Mouse (Mus musculus) right cerebral cortex, postnatal 4 days (tissue): ENCODE results near the gene Epn2.
"Not testable (repeated sequence)": the region's sequence is repeated elsewhere in the genome, so short reads cannot be mapped to it uniquely, and the experiment has no call there.

Experiments used
- DNase-seq: peaks from one replicate; pipeline ENCODE4 v3.0.0-alpha.2; 2022

Gene Epn2

DNA sequence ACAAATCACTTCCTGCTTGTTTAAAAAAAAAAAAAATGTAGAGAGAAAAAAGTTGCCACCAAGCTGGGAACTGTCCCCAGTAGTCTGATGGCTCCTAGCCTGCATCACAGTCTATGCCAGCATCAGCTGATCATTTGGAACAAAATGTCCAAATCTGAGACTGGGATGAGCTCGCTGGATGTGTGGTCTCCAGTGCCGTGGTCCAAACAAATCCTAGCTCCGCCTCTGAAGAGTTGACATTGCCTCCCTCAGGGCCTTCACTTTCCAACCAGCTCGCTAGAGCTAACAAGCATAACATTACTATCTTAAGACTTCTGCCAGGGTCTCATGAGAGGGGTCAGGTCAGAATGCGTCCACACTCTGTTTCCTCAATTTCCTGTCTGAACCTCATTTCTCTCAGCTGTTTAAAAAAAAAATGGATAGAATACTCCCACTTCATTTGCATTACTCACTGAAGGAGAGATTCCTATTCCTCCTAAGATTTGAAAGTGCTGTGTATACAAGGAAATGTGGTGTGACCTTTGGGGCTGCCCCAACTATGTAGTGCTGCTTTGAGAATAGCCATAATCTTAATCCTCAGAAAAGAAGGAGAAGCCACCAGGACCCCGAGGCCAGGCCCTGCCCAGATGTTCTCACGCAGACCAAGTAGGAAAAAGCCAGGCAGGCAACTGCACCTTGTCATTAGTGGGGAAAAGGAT, 11.2 kb upstream of the Epn2 start:
- no peak for DNase-seq

DNA sequence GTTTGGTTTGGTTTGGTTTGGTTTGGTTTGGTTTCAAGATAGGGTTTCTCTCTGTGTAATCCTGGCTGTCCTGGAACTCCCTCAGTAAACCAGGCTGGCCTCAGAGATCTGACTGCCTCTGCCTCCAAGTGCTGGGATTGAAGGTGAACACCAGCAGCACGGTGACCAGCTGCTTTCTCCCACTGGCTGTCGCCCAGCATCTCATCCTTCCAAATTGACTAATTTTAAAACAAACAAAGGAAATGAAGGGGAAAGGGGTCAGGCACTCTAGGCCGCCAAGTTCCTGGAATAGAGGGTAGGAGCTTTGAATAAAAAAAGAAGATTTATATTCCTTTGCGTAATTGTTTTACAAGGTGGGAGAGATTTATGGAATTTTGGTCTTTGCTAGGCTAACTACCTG, 5.9 kb upstream of the Epn2 start:
- no peak for DNase-seq

DNA sequence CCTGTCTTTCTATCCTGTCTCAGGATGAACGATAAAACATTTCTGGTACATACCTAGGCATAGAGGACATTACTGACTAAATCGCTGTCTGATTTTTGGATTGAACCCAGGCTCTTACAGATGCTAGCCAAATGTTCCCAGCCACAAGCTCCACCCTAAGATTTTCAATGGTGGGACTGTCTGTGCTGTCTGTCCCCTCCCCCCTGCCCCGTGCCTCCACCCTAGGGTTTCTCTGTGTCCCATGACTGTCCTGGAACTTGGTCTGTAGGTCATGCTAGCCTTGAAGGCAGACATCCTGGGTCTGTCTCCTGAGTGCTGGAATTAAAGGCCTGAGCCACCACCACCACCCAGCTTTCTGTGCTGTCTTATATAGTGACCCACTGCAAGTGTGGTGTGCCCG, 5.3 kb upstream of the Epn2 start:
- DNase-seq: no peak

DNA sequence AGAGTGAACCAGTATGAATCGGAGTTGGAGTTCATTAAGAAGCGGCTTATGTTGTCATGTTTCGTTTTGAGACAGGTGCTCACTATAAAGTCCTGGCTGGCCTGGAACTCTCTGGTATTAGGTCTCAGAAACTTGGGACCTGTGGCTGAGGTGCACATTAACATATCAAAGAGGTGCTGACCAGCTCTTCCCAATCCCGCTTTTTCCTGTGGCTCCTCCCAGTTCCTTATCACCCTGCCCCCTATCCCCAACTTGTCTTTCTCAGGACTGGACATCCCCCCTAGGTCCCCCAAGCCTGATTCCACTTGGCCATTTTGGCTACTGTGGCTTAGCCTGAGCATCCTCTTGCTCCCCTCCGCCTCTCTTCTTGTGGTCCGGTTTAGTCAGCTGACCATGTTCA, 4.6 kb upstream of the Epn2 start:
- DNase-seq: no peak

DNA sequence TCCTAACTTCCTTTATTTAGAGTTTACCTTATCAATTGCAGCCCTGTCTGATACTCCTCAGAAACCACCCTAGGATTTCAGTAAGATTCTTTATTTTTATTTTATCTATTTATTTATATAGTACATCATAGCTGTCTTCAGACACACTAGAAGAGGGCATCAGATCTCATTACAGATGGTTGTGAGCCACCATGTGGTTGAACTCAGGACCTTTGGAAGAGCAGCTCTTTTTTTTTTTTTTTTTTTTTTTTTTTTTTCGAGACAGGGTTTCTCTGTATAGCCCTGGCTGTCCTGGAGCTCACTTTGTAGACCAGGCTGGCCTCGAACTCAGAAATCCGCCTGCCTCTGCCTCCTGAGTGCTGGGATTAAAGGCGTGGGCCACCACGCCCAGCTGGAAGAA, 3.3 kb upstream of the Epn2 start:
- DNase-seq: not testable (repeated sequence)

DNA sequence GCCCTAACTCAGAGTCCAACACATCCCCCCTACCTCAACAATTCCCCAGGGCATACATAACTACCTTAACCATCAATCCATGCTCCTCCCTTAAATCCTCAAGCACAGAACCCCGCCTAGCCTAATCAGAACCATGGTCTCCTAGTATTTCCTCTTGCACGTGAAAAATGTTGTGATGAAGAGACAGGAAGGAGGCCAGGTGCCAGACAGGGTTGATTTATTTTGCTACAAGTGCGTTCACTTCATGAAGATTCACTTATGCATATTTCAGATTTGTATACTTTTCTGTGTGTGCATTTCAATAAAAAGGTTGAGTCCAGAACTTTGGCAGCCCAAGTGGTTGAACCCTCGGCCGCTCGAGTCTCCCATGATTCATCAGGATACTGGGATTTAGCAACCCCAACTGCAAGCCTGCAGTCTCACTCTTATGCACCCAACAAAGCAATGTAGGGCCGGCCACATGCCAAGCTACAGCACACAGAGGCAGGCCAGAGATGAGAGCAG, 443 bp upstream of the Epn2 start:
- no peak for DNase-seq

DNA sequence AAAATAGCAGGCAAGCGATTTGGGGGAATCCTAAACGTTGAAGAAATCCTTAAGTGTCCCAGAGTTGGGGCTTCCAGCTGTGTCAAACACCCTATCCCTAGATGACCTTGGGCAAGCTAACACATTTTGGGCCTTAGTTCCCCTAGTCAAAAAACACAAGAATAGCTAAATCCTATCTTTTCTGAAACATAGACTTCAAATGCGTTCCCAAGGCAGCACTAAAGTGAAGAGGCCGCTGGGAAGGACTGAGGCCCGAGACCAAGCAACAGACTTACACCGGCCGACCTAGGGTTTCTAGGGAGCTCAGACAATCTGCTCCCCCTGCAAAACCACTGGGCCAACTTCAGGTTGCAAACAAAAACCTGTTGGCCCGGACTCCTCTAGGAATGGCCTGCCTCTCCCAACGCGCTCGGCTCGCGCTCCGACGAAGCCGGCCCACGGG, 925 bp downstream of the Epn2 start:
- DNase-seq: no peak

DNA sequence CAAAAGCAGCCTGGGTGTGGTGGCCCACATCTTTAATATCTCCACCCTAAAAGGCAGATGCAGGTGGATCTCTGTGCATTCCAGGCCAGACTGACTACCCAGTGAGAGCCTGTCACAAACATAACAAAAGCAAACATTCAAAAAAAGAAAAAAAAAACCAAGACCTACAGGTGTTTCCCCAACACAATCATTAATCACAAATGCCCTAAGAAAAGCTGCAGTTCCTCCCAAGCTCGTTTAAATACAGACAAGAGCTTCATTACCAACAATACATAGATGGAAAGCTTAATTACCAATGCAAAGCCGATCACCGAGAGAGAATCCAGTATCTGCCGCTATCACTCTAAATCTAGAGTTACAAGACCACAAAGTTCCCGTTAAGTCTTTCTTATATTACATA, 1.5 kb downstream of the Epn2 start:
- DNase-seq: no peak

DNA sequence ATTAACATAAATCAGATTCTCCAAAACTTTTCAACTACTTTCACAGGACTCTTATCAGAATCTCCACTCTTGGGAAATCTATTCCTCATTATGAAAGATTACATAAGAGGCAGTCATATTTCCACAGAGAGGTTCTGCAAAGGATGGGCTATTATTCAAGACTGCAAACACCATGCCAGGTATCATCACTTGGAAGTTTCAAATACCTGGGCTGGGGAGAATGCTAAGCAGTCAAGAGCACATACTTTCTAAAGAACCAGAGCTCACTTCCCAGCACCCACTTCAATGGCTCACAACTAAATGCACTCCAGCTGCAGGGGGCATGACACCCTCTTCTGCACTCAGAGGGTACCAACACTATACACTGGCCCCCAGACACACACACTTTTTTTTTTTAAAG, 2.1 kb downstream of the Epn2 start:
- DNase-seq: no peak

DNA sequence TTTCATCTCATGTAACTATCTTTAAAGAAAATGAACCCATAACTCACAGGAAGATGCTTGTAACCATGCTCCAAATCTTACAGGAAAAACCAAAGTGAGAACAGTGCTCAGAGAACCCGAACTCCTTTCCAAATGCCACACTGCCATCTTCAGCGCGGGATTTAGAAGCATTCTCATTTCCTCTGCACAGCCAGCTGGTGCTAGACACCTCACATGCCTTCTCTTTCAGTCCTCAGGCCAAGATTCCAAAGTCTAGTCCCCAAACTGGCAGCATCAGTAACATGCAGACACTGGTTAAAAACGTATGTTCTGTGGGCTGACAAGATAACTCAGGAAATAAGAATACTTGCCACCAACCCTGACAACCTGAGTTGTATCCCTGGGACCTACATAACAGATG, 6.2 kb downstream of the Epn2 start:
- no peak for DNase-seq

DNA sequence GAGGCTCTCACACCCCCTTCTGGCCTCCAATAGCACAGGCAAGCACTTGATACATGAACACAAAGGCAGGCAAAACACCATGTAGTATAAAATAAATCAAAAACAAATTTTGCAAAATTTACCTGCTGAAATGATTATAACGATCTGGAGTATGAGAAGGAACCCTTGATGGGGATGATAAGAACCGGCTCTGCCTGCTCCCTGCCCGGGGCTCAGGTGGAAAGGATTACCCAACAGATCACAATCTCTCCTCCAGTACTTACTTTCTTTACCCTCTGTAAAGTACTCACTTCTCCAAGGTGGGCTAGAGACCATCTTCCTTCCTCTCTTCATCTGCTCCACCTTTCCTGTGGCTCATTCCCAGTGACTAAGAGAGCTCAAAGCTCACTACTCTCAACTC, 8.3 kb downstream of the Epn2 start:
- no peak for DNase-seq

DNA sequence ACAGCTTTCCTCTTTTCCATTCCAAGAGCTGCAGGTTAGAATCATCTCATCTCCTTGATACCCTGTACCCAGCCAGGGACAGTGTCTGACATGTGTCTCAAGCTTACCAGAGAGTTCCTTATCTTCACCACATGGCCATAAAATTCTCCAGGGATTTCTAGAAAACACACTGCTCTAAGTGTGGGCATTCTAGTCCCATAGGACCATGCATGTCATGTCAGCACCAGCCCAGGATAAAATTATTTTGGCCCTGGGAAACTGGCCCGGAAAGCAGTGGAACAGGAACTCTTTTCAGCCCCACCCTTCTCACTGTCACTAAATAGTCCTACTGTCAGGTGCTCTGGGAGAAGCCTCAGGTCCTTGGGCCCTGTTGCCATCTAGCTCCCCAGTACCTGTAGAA, 9.8 kb downstream of the Epn2 start:
- DNase-seq: no peak

DNA sequence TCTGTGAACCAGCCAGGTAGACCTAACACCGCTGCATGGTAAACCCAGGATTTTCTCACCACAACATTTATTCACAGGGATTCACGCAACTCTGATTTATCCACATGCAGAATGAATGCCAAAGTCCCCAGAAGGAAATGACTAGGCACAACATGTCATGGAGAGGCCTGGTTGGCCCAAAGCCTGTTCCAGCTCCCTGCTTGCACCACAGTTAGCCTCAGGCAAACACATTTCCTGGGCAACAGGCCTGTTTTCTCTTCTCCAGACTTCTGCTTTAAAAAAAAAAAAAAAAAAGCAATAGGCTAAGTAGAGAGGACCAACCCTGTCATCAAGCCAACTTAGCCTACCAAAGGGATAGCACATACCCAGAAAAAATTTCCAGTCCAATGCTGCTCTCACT, 14.9 kb downstream of the Epn2 start:
- peak; percentile 19 for DNase-seq

DNA sequence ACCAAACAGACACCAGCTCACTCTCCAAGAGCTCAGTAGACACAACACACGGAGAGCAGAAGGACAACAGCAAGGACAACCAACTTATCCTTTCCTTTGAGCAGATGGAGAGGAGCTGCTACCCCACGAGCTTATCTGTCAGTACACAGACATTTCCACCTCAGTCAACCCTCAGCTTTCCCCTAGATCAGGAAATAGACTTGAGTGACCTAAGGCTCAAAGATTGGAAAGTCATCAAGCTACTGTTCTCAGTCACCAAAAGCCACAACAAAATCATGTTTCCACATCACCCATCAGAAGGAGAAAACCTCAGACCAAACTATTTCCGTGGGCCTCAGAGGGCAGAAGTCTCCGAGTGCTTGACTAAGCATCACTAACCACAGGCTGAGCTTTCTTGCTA, 15.5 kb downstream of the Epn2 start:
- no peak for DNase-seq

DNA sequence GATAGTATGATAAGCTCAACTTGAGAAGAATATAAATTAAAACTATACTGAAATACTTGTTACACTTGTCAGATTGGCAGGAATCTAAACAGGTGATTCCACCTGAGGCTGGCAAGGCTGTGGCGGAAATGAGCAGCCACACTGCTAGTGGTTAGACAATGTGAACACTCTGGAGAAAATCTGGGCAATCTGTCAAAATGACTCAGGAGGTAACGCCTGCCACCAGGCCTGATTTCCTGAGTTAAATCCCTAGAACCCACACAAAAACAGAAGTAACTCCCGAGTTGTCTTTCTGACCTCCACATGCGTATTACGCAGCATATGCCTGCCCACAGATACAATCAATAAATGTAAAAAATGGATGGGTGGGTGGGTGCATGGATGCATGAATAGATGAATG, 17.1 kb downstream of the Epn2 start:
- DNase-seq: no peak

DNA sequence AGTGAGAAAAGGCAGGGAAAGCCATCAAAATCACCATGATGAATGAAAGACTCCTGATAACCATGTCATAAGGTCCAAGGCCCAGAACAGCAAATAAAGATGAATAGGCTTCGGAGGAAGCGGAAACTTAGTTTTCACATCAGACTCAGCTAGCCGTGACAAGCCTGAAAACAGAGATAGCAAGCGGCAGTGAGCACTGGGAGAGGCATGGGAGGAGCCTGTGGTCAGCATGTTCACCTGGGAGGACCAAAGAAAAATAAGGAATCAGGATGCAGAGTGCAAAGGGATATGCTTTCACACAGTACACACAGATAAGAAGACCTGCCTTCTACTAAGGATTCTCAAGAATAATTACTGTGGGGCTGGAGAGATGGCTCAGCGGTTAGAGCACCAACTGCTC, 19.9 kb downstream of the Epn2 start:
- DNase-seq: no peak

DNA sequence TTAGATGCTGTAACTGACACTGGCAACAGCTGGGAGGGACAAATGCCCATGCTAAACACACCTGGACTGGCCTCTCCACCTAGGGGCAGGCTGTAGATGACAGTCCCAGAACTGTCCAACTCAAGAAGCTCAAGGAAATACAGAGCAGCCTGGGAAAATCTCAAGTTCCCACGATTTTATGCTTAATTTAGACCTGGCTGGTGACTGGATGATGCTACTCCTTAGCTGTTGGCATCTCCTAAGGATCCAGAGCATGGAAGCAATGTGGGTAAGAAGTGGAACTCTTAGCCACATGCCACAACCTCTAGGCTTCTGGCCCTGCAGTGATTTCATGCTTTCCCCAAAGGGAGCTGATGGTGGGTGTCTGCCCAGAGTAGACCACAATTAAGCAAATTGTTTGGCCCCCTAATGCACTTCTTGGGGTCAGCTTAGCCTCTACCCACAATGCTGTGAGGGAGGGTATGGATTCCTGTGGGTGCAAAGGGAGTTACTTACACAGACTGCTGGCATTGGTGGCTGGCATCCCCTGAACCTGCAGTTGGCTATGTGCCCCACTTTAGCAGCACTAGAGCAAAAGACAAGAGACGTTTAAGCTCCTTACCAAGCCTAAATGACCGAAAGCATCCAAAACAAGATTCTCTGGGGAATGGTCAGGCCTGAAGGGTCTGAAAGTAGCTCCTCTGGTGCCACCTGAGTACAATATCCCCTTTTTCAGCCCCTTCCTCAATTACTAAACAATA, 26.3 kb downstream of the Epn2 start:
- no peak for DNase-seq

DNA sequence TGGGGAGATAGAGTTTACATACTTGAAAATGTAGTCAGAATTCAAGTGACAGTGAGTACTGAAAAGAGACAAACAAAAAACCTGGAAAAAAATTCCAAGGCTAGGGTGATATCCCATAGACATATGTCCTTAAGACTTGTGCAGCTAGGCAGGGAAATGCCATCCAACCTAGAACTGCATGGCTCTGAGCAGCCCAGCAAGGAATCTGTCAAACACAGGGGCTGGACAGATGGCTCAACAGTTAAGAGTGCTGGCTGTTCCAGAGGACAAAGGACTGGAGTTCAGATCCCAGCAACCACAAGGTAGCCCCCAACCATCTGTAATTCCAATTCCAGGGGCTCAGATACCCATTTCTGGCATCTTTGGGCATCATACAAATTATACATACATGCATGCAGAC, 28.9 kb downstream of the Epn2 start:
- no peak for DNase-seq

DNA sequence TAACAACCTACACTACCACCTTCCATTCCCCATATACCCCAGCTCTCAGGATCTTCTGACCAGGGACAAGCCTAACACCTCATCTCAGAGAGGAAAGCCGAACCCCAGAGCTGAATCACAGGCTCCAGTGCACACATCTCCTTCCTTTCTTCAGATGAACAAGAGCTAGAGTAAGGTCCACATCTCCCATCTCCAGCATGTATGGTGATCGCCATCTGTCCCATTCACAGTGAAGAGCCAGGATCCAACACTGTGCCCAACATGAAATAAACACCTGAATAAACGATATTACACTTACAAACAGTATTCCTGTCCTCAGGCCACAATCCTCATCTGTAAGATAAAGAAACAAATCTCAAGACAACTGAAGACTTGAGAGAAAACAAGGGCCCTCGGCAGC, 31.8 kb downstream of the Epn2 start:
- DNase-seq: no peak

DNA sequence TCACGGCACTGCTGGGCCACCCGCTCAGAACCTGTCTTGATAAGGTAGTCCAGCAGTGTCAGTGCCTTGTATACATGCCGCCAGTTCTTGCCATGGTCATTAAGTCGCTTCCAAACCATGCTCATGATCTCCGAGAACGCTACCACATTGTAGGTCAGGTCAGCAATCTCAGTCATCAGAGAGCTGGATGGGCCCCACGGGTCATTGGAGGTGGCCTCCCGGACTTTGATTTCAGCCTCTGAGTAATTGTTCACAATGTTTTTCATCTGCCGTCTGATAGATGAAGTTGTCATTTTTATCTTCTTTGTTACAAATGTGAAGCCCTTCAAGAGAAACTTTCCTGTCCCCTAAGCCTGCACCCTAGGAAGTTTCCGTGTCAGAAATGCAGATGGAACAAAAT, 33.0 kb downstream of the Epn2 start:
- DNase-seq: no peak

DNA sequence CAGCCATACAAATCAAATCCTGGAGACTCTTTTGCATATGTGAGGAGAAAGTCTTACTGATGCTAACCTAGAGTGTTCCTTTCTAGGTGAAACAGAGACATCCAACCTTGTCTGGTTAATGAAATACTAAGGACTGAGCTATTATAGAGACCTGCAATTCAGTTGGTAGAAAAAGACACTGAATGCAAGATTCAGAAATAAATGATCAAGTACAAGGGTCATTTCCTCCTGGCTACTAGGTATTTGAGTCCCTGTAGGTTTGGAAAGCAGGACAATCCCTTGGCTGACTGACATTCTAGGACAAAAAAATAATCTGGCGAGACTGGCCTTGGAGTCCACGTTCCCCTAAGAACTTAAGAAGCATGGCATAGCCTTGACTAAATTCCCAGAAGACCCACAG, 33.9 kb downstream of the Epn2 start:
- no peak for DNase-seq

DNA sequence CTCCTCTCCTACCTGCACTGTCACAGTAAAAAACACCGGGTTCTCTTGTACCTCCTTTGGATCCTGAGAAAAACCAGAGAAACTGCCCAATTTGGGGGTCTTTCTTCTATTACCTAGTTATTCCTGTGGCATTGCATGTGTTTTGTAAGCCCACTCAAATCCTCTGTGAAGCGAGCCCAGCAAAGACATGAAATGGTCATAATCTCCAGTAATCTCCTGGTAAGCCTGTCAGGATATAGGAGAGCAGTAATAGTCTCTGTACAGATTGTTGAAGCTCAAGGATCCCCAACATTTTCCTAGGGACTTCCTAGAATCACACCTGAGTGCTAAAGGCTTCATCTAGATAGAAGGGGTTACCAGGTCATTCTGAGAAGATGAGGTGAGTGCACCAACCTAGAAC, 38.4 kb downstream of the Epn2 start:
- DNase-seq: no peak

DNA sequence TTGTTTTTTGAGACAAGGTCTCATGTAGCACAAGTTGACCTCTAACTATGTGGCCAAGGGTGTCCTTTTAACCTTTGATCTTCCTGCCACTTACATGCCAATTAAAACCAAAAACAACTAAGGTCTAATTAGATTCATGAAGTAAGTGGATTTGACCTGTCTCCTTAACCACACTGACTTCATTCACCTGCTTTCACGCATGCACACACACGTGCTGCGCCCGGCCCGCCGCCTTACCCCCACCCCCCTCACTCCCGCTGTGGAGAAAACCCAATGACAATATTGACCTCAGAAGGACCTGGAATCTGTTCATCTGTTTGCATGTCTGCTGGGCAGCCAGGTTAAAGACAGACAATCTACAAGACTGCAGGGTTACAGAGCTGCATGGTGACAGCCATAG, 38.8 kb downstream of the Epn2 start:
- DNase-seq: no peak

DNA sequence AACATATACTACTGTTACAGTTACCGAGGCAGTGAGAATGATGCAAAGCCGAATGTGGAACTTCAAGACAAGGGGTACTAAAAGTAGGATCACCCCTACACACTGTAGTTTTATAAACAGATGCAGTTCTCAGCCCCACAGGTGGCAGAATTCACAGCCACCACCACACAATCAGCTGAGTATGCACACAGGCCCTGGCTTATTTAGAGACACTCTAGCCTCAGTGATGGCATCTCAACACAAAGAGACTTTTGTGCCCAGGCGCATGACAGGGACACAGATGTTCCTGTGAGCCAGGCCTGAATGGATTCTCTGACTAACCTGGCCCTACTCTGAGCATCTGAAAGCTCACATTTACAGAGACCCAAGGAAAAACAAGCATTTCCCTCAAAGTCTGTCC, 42.1 kb downstream of the Epn2 start:
- DNase-seq: no peak

DNA sequence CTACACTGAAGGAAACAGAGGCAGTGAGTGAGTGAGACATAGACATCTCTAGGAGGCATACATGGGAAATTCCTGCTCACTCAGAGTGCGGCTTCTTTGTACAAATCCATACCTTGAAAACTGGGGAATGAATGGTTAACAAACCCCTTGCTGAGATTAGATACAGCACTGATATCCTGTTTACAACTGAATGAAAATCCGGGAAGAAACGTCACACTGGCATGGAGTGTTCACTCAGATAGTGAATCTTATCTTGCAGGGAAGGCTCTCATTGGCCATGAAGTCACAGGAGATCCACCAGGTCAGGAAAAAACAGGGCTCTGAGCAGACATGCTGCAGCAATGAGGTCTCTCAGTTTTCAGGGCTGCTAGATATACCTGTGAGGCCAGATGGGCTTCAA, 42.5 kb downstream of the Epn2 start:
- DNase-seq: no peak
